Mouse (Mus musculus) midbrain, embryonic 15.5 days (tissue): ENCODE results near the gene Map1b. TPM values are rescaled to one million over a fixed set of nuclear protein-coding genes. Genes with fewer than 3 reads are reported as not detected.
A peak's percentile ranks its signal among the peaks of the same experiment; 100 is the strongest.

Source experiments
- ATAC-seq: fragments of 200-750 bp; cut with Nextera tagmentation; replicated peaks from 2 replicates; pipeline ENCODE4 v1.8.0; 2017; ENCODE audit warnings: moderate TSS enrichment
- H3K27ac ChIP-seq: fragments of 300-500 bp; sonication (generic); 2 replicates; pipeline ENCODE4 v1.5.1; 2015; ENCODE audit warnings: mild to moderate bottlenecking, inconsistent platforms
- H3K27me3 ChIP-seq: fragments of 300-500 bp; sonication (generic); replicated peaks from 2 replicates; pipeline ENCODE4 v1.6.1; 2015; ENCODE audit warnings: inconsistent platforms
- H3K36me3 ChIP-seq: fragments of 300-500 bp; sonication (generic); replicated peaks from 2 replicates; pipeline ENCODE4 v1.6.1; 2015; ENCODE audit warnings: inconsistent platforms
- H3K4me1 ChIP-seq: fragments of 300-500 bp; sonication (generic); 2 replicates; pipeline ENCODE4 v1.6.1; 2015; ENCODE audit warnings: inconsistent platforms
- H3K4me2 ChIP-seq: fragments of 300-500 bp; sonication (generic); 2 replicates; pipeline ENCODE4 v1.6.1; 2015; ENCODE audit warnings: inconsistent platforms, mild to moderate bottlenecking, moderate library complexity
- H3K4me3 ChIP-seq: fragments of 300-500 bp; sonication (generic); 2 replicates; pipeline ENCODE4 v1.5.1; 2015; ENCODE audit warnings: mild to moderate bottlenecking, inconsistent platforms
- H3K9ac ChIP-seq: fragments of 300-500 bp; sonication (generic); 2 replicates; pipeline ENCODE4 v1.6.1; 2015; ENCODE audit warnings: mild to moderate bottlenecking, inconsistent platforms
- H3K9me3 ChIP-seq: fragments of 300-500 bp; sonication (generic); 2 replicates; pipeline ENCODE4 v1.6.1; 2016; ENCODE audit warnings: inconsistent platforms
- WGBS: fragments of 180-500 bp; shearing (Covaris S2); methylation state at CpG from one replicate; pipeline ENCODE4 v1.1.7; 2015; ENCODE audit warnings: mixed read lengths; 5-methylcytosine and 5-hydroxymethylcytosine counted together
- polyA plus RNA-seq: library from polyadenylated mRNA; unstranded; fragments of >200 nt; fragmentation: Nextera tagmentation; extraction: Ambion mirVana; gene quantifications from 2 replicates; pipeline ENCODE4 v1.2.1, GENCODE M21; 2015

The Map1b gene
- polyA plus RNA-seq, 1 experiment from 2014 or later: 2,223 TPM

GRCm38 (mm10) chr13:99442434-99443249 lies 73.7 kb downstream of the Map1b start:
- H3K4me3 ChIP-seq: no peak overlapping the region
- no peaks in the 10 kb centered on the region for H3K9me3 ChIP-seq
- peaks cover 61% of the 10 kb centered on the region for H3K4me1 ChIP-seq
- H3K27me3 ChIP-seq: no peaks in the 10 kb centered on the region
- no peak overlapping the region for H3K9ac ChIP-seq
- no peak for ATAC-seq
- H3K36me3 ChIP-seq: peaks cover 33% of the 10 kb centered on the region
- WGBS: 11% methylated on average over 12 of the region's 12 CpGs
- peak overlapping the region; percentile 84 for H3K27ac ChIP-seq
- H3K4me2 ChIP-seq: peak overlapping the region; percentile 36

GRCm38 (mm10) chr13:99441700-99442433 lies 74.5 kb downstream of the Map1b start:
- ATAC-seq: no peak
- H3K9ac ChIP-seq: no peak overlapping the region

GRCm38 (mm10) chr13:99440228-99440627 lies 76.1 kb downstream of the Map1b start:
- no peaks in the 10 kb centered on the region for H3K27me3 ChIP-seq
- no peaks in the 10 kb centered on the region for H3K9me3 ChIP-seq
- peaks cover 41% of the 10 kb centered on the region for H3K36me3 ChIP-seq
- no peak overlapping the region for H3K4me3 ChIP-seq
- WGBS: 86% methylated on average over 2 of the region's 2 CpGs
- H3K9ac ChIP-seq: no peak overlapping the region
- no peak overlapping the region for H3K4me2 ChIP-seq
- H3K4me1 ChIP-seq: peaks cover 40% of the 10 kb centered on the region
- H3K27ac ChIP-seq: no peak overlapping the region
- no peak for ATAC-seq

More at GRCm38 (mm10) chr13:99441700-99442433, 74.5 kb downstream of the Map1b start:
- Histone ChIP-seq H3K27me3 (no peaks in the 10 kb centered on the region), H3K4me2 (peak overlapping the region; percentile 36; the same call in 1 of the 2 replicates), H3K4me1 (peaks cover 53% of the 10 kb centered on the region), H3K27ac (peak overlapping the region; percentile 84; the same call in 1 of the 2 replicates), H3K9me3 (no peaks in the 10 kb centered on the region), H3K36me3 (peaks cover 40% of the 10 kb centered on the region), H3K4me3 (no peak overlapping the region)
- WGBS: 37% methylated on average over 18 of the region's 18 CpGs

GRCm38 (mm10) chr13:99439357-99439756 lies 77.0 kb downstream of the Map1b start:
- 96% methylated on average over 5 of the region's 5 CpGs for WGBS
- Histone ChIP-seq H3K4me1 (peaks cover 31% of the 10 kb centered on the region), H3K36me3 (peaks cover 50% of the 10 kb centered on the region), H3K27me3 (no peaks in the 10 kb centered on the region), H3K9me3 (no peaks in the 10 kb centered on the region), H3K4me2 (no peak overlapping the region), H3K27ac (no peak overlapping the region), H3K9ac (no peak overlapping the region), H3K4me3 (no peak overlapping the region)
- no peak for ATAC-seq

GRCm38 (mm10) chr13:99437051-99437450 lies 79.3 kb downstream of the Map1b start:
- H3K9me3 ChIP-seq: no peaks in the 10 kb centered on the region
- H3K4me2 ChIP-seq: no peak overlapping the region
- no peak for ATAC-seq
- H3K36me3 ChIP-seq: peaks cover 71% of the 10 kb centered on the region
- H3K27ac ChIP-seq: no peak overlapping the region
- H3K9ac ChIP-seq: no peak overlapping the region
- no peaks in the 10 kb centered on the region for H3K27me3 ChIP-seq
- peaks cover 8% of the 10 kb centered on the region for H3K4me1 ChIP-seq
- no peak overlapping the region for H3K4me3 ChIP-seq

- WGBS: 92% methylated on average over 9 of the region's 9 CpGs
- no peak overlapping the region for H3K27ac ChIP-seq
- H3K4me3 ChIP-seq: no peak overlapping the region
- H3K4me1 ChIP-seq: no peaks in the 10 kb centered on the region
- H3K4me2 ChIP-seq: no peak overlapping the region
- H3K9me3 ChIP-seq: no peaks in the 10 kb centered on the region
- no peak overlapping the region for H3K9ac ChIP-seq
- peaks cover 74% of the 10 kb centered on the region for H3K36me3 ChIP-seq
- no peak for ATAC-seq
- H3K27me3 ChIP-seq: no peaks in the 10 kb centered on the region
Observed at GRCm38 (mm10) chr13:99434494-99434893, 81.8 kb downstream of the Map1b start.

- H3K4me1 ChIP-seq: no peaks in the 10 kb centered on the region
- H3K27ac ChIP-seq: no peak overlapping the region
- no peak overlapping the region for H3K9ac ChIP-seq
- H3K27me3 ChIP-seq: no peaks in the 10 kb centered on the region
- no peak for ATAC-seq
- 95% methylated on average over 29 of the region's 29 CpGs for WGBS
- H3K4me2 ChIP-seq: no peak overlapping the region
- H3K4me3 ChIP-seq: no peak overlapping the region
- H3K36me3 ChIP-seq: peaks cover 77% of the 10 kb centered on the region
- no peaks in the 10 kb centered on the region for H3K9me3 ChIP-seq
Observed at GRCm38 (mm10) chr13:99433068-99434008, 83.0 kb downstream of the Map1b start.

GRCm38 (mm10) chr13:99423581-99423980 lies 92.8 kb downstream of the Map1b start:
- Histone ChIP-seq H3K4me3 (no peak overlapping the region), H3K4me1 (no peaks in the 10 kb centered on the region), H3K9ac (no peak overlapping the region), H3K9me3 (no peaks in the 10 kb centered on the region), H3K4me2 (no peak overlapping the region), H3K36me3 (peaks cover 53% of the 10 kb centered on the region), H3K27me3 (no peaks in the 10 kb centered on the region), H3K27ac (no peak overlapping the region)
- WGBS: 86% methylated on average over 13 of the region's 13 CpGs
- no peak for ATAC-seq

- Histone ChIP-seq H3K27ac (no peak overlapping the region), H3K4me3 (no peak overlapping the region), H3K36me3 (peaks cover 5% of the 10 kb centered on the region), H3K9me3 (no peaks in the 10 kb centered on the region), H3K4me2 (no peak overlapping the region), H3K27me3 (no peaks in the 10 kb centered on the region), H3K9ac (no peak overlapping the region), H3K4me1 (peaks cover 16% of the 10 kb centered on the region)
- 85% methylated on average over 9 of the region's 9 CpGs for WGBS
- no peak for ATAC-seq
Observed at GRCm38 (mm10) chr13:99416601-99417000, 99.7 kb downstream of the Map1b start.

- no peak for ATAC-seq
- H3K4me3 ChIP-seq: no peak overlapping the region
- WGBS: 47% methylated on average over 10 of the region's 10 CpGs
- no peak overlapping the region for H3K27ac ChIP-seq
- no peak overlapping the region for H3K9ac ChIP-seq
- H3K9me3 ChIP-seq: no peaks in the 10 kb centered on the region
- no peaks in the 10 kb centered on the region for H3K27me3 ChIP-seq
- no peak overlapping the region for H3K4me2 ChIP-seq
- peaks cover 16% of the 10 kb centered on the region for H3K4me1 ChIP-seq
- no peaks in the 10 kb centered on the region for H3K36me3 ChIP-seq
Observed at GRCm38 (mm10) chr13:99414352-99414742, 102.0 kb downstream of the Map1b start.

- ATAC-seq: no peak
- Histone ChIP-seq H3K4me2 (no peak overlapping the region), H3K9me3 (no peaks in the 10 kb centered on the region), H3K4me1 (peaks cover 16% of the 10 kb centered on the region), H3K9ac (no peak overlapping the region), H3K36me3 (no peaks in the 10 kb centered on the region), H3K4me3 (no peak overlapping the region), H3K27ac (no peak overlapping the region), H3K27me3 (no peaks in the 10 kb centered on the region)
- WGBS: 33% methylated on average over 13 of the region's 13 CpGs
Observed at GRCm38 (mm10) chr13:99413481-99414351, 102.6 kb downstream of the Map1b start.
